8 mouse cellular contexts compared by ENCODE assay signal in genomic region chr3:109123531-109123981, GRCm38 (mm10). TPM values are rescaled to one million over a fixed set of nuclear protein-coding genes. Genes with fewer than 3 reads are reported as not detected.
DNase-seq lines count a peak whose midpoint lies in the region; ATAC-seq and TF ChIP-seq lines count a peak whose summit lies in the region.

No protein-coding gene starts in this region.

- H3K4me2 ChIP-seq in embryonic facial prominence, embryonic 15.5 days (replicated peaks): peak overlapping the region; percentile 57
- peak overlapping the region; percentile 72 for H3K4me2 ChIP-seq in heart, embryonic 13.5 days
- peak overlapping the region; percentile 79 for H3K4me2 ChIP-seq in kidney, embryonic 15.5 days

- WGBS in embryonic facial prominence, embryonic 15.5 days: 7% methylated on average over 8 of the region's 8 CpGs
- WGBS in heart, embryonic 13.5 days: 2% methylated on average over 8 of the region's 8 CpGs
- WGBS in kidney, embryonic 15.5 days: 4% methylated on average over 8 of the region's 8 CpGs
- 4% methylated on average over 8 of the region's 8 CpGs for WGBS in small intestine, adult 2 months

- peaks cover 22% of the 10 kb centered on the region for H3K4me1 ChIP-seq in embryonic facial prominence, embryonic 15.5 days
- peaks cover 34% of the 10 kb centered on the region for H3K4me1 ChIP-seq in heart, embryonic 13.5 days
- H3K4me1 ChIP-seq in kidney, embryonic 15.5 days: peaks cover 28% of the 10 kb centered on the region
- H3K4me1 ChIP-seq in small intestine, adult 2 months (ENCODE audit: control insufficient read depth, insufficient read depth, insufficient read length, low read length): peaks cover 16% of the 10 kb centered on the region

- no peaks in the 10 kb centered on the region for H3K9me3 ChIP-seq in embryonic facial prominence, embryonic 15.5 days (replicated peaks)
- H3K9me3 ChIP-seq in heart, embryonic 13.5 days: no peaks in the 10 kb centered on the region
- H3K9me3 ChIP-seq in kidney, embryonic 15.5 days (replicated peaks): no peaks in the 10 kb centered on the region

- TF ChIP-seq POLR2A in small intestine, adult 2 months (IDR thresholded peaks at IDR 0.05; ENCODE audit: low read depth, low read length): no peak

- H3K27me3 ChIP-seq in embryonic facial prominence, embryonic 15.5 days: no peaks in the 10 kb centered on the region
- H3K27me3 ChIP-seq in heart, embryonic 13.5 days (replicated peaks): no peaks in the 10 kb centered on the region
- H3K27me3 ChIP-seq in kidney, embryonic 15.5 days: no peaks in the 10 kb centered on the region
- no peaks in the 10 kb centered on the region for H3K27me3 ChIP-seq in small intestine, adult 2 months (ENCODE audit: control insufficient read depth, insufficient read depth, low read length)

- H3K4me3 ChIP-seq in embryonic facial prominence, embryonic 15.5 days (replicated peaks): peak overlapping the region; percentile 66
- peak overlapping the region; percentile 60 for H3K4me3 ChIP-seq in heart, embryonic 13.5 days
- H3K4me3 ChIP-seq in kidney, embryonic 15.5 days (replicated peaks): peak overlapping the region; percentile 81
- peak overlapping the region; percentile 97 for H3K4me3 ChIP-seq in small intestine, adult 2 months (ENCODE audit: low read depth, low read length)

- peaks cover 3% of the 10 kb centered on the region; the same call in 1 of the 2 replicates for H3K36me3 ChIP-seq in embryonic facial prominence, embryonic 15.5 days
- peaks cover 23% of the 10 kb centered on the region for H3K36me3 ChIP-seq in heart, embryonic 13.5 days
- H3K36me3 ChIP-seq in kidney, embryonic 15.5 days: peaks cover 7% of the 10 kb centered on the region
- H3K36me3 ChIP-seq in small intestine, adult 2 months (ENCODE audit: control insufficient read depth, insufficient read depth, low read length): peaks cover 5% of the 10 kb centered on the region; the same call in 1 of the 2 replicates

- peak overlapping the region; percentile 88 for H3K27ac ChIP-seq in embryonic facial prominence, embryonic 15.5 days (replicated peaks)
- peak overlapping the region; percentile 82 for H3K27ac ChIP-seq in heart, embryonic 13.5 days (replicated peaks)
- peak overlapping the region; percentile 91 for H3K27ac ChIP-seq in kidney, embryonic 15.5 days
- peak overlapping the region; percentile 99 for H3K27ac ChIP-seq in small intestine, adult 2 months (ENCODE audit: insufficient read depth, low read depth, low read length)

- peak; percentile 12 for DNase-seq in CD4-positive, CD25-positive, alpha-beta regulatory T cell, adult 2 months (ENCODE audit: low read depth, low spot score)
- DNase-seq in lung, postnatal 36 days: peak; percentile 78
- DNase-seq in frontal cortex, postnatal 14 days (ENCODE audit: low spot score in 2 of 2): no peak

- peak overlapping the region; percentile 68 for H3K9ac ChIP-seq in embryonic facial prominence, embryonic 15.5 days
- peak overlapping the region; percentile 89 for H3K9ac ChIP-seq in heart, embryonic 13.5 days
- peak overlapping the region; percentile 80 for H3K9ac ChIP-seq in kidney, embryonic 15.5 days

- no peak for TF ChIP-seq CTCF in small intestine, adult 2 months (IDR thresholded peaks at IDR 0.05; ENCODE audit: extremely low read depth, insufficient read length, insufficient replicate concordance, low read depth, low read length)

- no peak for ATAC-seq in CD4-positive, CD25-positive, alpha-beta regulatory T cell, adult 4 months
- ATAC-seq in embryonic facial prominence, embryonic 15.5 days (ENCODE audit: insufficient number of reproducible peaks, low FRiP score, low TSS enrichment, low read depth): no peak
- no peak for ATAC-seq in heart, embryonic 13.5 days (ENCODE audit: extremely low read depth, insufficient number of reproducible peaks, low FRiP score, low TSS enrichment)
- ATAC-seq in kidney, embryonic 15.5 days (replicated peaks; ENCODE audit: low FRiP score): 0 out of 2 replicates have a peak, but pooled peaks have one; percentile 10

RNA-seq across cellular contexts. Expression of gene Slc25a24, which starts 0.6 kb away (rescaled TPM):
- polyA plus RNA-seq in CD4-positive, CD25-positive, alpha-beta regulatory T cell, adult 4 months (2017; shearing (Covaris generic)): 10 to 100 TPM; 14.0 to 16.8 TPM
- 46.9 and 49.5 TPM in 2 replicates for polyA plus RNA-seq in embryonic facial prominence, embryonic 15.5 days (2015; fragmentation: Nextera tagmentation; extraction: Ambion mirVana)
- 24.1 and 25.6 TPM in 2 replicates for polyA plus RNA-seq in heart, embryonic 13.5 days (2015; fragmentation: Nextera tagmentation; extraction: Ambion mirVana)
- 25.3 and 26.5 TPM in 2 replicates for polyA plus RNA-seq in kidney, embryonic 15.5 days (2015; fragmentation: Nextera tagmentation; extraction: Ambion mirVana)
- 18.4 and 67.3 TPM in 2 replicates for polyA plus RNA-seq in small intestine, adult 2 months (2012; rRNA removed)

RNA-seq across cellular contexts. Expression of gene Slc25a54, which starts 43.3 kb away (rescaled TPM):
- polyA plus RNA-seq in CD4-positive, CD25-positive, alpha-beta regulatory T cell, adult 4 months (2017; shearing (Covaris generic)): not detected
- not detected in 2 replicates for polyA plus RNA-seq in embryonic facial prominence, embryonic 15.5 days (2015; fragmentation: Nextera tagmentation; extraction: Ambion mirVana)
- not detected in 2 replicates for polyA plus RNA-seq in heart, embryonic 13.5 days (2015; fragmentation: Nextera tagmentation; extraction: Ambion mirVana)
- polyA plus RNA-seq in kidney, embryonic 15.5 days (2015; fragmentation: Nextera tagmentation; extraction: Ambion mirVana): not detected in 2 replicates
- polyA plus RNA-seq in small intestine, adult 2 months (2012; rRNA removed): not detected in 2 replicates

Comparison
In these comparisons a context has a peak if more than half of its experiments do, and no peak if none do; other contexts are left out.
1. DNase-seq: peak in CD4-positive, CD25-positive, alpha-beta regulatory T cell, adult 2 months (single experiment) and lung, postnatal 36 days (single experiment); none in frontal cortex, postnatal 14 days (0 of 2).
2. Peak in every context shown above with its lines, with median percentiles within 50 percentile points of each other: H3K27ac ChIP-seq, H3K4me2 ChIP-seq, H3K4me3 ChIP-seq and H3K9ac ChIP-seq.